Mouse (Mus musculus): ENCODE data around the gene Rb1. TPM values are rescaled to one million over a fixed set of nuclear protein-coding genes. Genes with fewer than 3 reads are reported as not detected.

Gene Rb1
- total RNA-seq, 2 experiments from 2014 or later = 16.1 to 23.7 TPM

GRCm38 (mm10) chr14:73217062-73217461 is 108.6 kb downstream of the Rb1 start:
- no peak for DNase-seq (ENCODE audit: low spot score in 2 of 2)

GRCm38 (mm10) chr14:73211477-73211876 is 114.1 kb downstream of the Rb1 start:
- DNase-seq (ENCODE audit: low spot score in 2 of 2) = no peak

- DNase-seq (ENCODE audit: low spot score in 2 of 2) = no peak
These were observed 115.4 kb downstream of the Rb1 start for GRCm38 (mm10) chr14:73210196-73210595.

GRCm38 (mm10) chr14:73209262-73209661 is 116.4 kb downstream of the Rb1 start:
- DNase-seq (ENCODE audit: low spot score in 2 of 2) = no peak

GRCm38 (mm10) chr14:73204016-73204415 is 121.6 kb downstream of the Rb1 start:
- DNase-seq (ENCODE audit: low spot score in 2 of 2) = no peak

DNA sequence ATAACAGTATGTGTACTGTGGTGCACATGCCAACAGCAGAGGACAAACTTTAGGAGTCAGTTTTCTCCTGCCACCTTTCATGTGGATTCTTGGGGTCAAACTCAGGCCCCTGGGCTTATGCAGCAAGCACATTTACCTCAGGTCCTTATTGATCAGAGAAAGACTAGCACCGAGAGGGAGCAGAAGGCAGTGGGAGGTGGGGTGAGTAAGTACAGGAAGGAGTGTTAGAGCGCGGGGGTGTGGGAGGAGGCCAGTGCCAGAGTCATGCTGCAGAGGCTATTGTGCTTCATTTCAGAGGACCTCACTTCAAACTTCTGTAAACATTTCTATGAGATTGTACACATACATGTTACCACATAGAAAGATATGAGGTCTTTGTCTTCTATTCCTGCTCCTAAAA is 124.2 kb downstream of the Rb1 start:
- no peak for DNase-seq (ENCODE audit: low spot score in 2 of 2)

DNA sequence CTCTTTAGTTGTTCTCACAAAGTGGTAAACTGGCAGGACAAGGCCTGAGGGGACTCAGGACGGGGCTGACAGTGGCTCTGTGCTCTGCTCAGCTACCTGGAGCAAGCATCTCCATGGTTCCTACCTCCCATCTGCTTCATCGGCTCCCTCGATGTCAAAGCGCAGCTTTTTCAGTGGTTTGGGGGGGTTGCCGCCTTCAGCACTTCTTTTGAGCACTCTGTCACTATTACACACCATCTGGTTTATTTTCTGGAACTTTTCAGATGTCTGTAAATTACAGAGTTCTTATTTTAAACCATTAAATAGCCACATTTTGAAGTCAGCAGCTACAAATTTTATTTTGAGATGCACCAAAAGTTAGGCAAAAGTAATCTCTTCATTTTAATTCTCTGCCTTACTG is 126.6 kb downstream of the Rb1 start:
- DNase-seq (ENCODE audit: low spot score in 2 of 2) = no peak

DNA sequence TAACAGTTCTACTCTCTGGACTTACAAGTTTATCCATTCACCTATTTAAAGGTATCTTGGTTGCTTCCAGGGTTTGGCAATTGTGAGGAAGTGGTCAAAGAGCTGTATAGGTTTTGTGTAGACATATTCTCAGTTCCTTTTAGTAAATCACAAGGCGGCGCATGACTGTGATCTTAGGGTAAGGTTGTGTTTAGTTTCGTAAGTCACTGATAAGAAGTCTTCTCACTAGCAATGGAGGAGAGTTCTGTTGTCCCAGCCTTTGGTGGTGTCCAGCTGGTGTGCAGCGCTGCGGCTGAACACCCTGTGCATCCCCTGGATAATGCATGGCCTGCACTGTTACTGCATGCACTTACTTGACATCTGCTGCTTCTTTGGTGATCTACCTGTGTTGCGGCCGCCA is 138.7 kb downstream of the Rb1 start:
- DNase-seq (ENCODE audit: low spot score in 2 of 2) = no peak

DNA sequence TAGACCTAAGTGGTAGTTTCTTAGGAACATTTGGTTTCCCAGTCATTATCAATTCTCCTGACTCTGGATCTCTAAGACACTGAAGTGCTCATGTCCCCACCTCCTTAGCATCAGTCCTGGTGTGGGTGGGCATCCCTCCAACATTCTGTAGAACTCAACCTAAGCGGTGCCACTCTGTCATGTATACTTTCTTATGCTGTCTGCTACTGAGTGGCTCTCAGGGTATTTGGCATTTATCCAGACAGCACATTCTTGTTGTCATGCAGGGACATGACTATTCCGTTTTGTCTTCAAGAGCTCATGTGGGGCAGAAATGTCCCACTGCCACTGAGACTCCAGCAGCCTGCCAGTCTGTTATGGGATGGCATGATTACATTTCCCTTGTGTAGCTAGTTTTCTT is 144.5 kb downstream of the Rb1 start:
- no peak for DNase-seq (ENCODE audit: low spot score in 2 of 2)

DNA sequence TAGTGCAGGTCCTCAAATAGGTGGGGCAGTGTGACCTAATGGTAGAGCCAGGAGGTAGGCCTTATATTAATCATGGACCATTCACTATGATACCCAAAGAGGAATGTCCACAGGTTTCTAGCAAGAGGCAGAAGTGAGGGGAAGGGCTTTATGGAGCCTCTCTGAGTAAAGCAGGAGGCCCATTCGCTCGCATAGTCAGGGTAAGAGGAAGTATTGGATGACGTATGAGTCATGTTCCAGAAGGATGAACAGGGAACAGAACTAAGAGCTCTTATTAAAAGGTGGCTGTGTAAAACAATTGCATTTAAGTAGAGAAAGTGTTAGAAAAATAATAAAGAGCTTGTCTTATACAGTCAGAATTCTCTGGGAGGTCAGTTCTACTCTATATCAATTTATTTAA is 145.0 kb downstream of the Rb1 start:
- DNase-seq (ENCODE audit: low spot score in 2 of 2) = no peak

GRCm38 (mm10) chr14:73179221-73179681 is 146.4 kb downstream of the Rb1 start:
- no peak for DNase-seq (ENCODE audit: low spot score in 2 of 2)

DNA sequence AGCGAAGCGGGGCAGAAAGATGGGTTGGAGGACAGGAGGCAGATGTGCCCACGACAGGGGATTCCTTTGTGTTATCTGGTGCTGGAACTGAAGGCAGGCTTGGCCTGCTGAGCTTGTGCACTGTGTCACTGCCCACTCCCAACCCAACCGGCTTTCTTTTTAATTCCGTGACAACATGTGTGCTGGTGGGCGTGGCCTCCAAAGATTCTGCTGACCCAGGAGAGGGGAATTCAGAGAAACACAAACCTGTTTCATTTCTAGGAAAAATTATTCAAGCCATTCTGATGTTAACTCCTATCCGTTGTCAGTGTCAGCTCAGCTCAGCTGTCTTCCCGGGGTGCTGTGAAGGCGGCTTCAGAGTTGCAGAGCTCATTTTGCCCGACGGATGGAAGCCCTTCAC is 147.7 kb downstream of the Rb1 start:
- no peak for DNase-seq (ENCODE audit: low spot score in 2 of 2)

DNA sequence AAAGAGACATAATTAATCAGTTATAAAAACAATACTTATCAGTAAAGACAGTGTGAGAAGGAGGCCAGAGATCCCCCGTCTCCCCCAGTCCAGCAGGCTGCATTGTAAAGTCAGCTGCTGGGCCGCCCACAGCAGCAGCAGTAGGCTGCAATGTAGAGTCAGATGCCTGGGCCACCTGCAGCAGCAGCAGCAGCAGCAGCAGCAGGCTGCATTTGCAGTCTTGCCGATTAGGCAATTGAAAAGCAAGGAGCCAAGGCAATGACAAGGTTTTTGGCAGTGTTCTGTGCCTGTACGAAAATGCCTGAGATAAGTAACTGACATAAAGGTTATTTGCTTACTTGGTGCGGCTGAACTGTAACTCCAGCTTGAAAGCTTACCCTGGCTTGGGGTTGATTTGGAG is 149.4 kb downstream of the Rb1 start:
- no peak for DNase-seq (ENCODE audit: low spot score in 2 of 2)

DNA sequence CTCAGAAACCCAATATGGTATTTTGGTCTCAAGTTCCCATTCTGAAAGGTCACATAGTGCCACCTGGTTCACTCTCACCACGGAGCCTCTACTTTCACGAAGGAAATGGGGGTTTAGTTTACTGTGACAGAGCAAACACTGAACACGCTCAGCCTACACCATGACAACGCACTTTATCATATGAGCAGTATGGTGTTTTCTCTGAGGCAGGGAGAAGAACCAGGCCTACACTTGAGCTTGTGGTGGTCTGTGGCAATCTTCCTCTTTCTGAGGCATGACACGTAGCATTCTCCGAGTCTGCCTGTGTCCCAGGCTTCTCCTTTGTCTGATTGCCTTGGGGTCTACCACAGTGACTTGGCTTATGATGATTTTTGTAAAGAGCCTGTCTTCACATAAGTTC is 149.8 kb downstream of the Rb1 start:
- DNase-seq (ENCODE audit: low spot score in 2 of 2) = no peak

DNA sequence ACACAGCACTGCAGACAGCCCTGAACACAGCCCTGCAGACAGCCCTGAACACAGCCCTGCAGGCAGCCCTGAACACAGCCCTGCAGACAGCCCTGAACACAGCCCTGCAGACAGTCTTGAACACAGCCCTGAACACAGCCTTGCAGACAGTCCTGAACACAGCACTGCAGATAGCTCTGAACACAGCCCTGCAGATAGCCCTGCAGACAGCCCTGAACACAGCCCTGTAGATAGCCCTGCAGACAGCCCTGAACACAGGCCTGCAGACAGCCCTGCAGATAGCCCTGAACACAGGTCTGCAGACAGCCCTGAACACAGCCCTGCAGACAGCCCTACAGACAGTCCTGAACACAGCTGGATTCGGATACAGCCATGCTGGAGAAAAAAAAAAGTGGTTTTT is 150.6 kb downstream of the Rb1 start:
- DNase-seq (ENCODE audit: low spot score in 2 of 2) = no peak

GRCm38 (mm10) chr14:73174091-73174995 is 151.3 kb downstream of the Rb1 start:
- no peak for DNase-seq (ENCODE audit: low spot score in 2 of 2)

DNA sequence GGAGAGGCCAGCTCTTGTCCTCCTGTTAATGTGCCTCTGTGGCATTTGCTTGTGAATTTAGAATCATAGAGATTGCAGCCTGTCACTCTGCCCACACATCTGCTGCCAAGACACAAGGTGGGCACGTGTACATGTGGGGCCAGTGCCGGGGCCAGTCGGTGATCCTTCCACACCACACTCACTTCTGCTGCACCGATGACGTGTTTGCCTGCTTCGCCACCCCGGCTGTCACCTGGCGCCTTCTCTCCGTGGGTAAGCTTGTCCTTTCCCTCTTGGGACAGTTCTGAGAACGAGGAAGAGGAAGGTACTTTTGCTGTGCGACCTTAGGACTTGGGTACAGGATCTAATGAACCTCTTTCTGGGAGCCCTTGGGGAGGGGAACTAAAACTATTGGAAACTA is 152.0 kb downstream of the Rb1 start:
- no peak for DNase-seq (ENCODE audit: low spot score in 2 of 2)

DNA sequence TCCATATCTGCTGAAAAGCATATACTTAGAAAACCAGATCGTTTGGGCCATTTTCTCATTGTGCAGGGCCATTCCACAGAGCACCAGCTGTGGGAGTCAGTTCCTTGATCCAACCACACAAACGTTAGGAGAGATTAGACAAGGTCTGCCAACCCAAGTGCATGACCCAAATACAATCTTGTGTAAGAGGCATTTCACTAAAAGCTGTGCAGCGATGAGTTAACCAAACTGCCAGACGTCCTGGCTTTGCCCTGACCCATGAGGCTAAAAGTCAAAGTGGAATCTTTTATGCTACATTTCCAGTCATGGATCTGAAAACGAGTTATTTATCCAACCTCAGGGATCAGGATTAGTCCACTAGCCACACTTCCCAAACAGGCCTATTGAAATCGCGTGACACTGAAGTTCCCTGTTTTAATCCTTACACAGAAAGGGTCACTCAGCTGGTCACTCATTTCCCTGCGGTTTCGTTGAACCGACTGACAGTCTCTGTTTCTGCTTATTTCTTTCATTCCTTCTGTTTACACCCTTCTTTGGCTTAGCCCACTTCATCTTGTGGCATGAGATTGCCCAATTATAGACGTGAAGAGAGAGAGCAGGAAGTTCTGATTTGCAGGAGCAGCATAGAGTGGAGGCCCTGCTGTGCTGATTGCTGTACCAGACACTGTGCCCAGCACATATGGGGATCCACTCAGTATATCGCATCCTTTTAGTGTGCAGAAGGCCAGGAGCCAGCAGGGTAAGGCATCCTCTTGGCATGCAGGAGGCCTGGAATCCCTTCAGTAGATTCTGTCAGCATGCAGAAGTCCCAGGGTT is 153.2 kb downstream of the Rb1 start:
- DNase-seq (ENCODE audit: low spot score in 2 of 2) = no peak

DNA sequence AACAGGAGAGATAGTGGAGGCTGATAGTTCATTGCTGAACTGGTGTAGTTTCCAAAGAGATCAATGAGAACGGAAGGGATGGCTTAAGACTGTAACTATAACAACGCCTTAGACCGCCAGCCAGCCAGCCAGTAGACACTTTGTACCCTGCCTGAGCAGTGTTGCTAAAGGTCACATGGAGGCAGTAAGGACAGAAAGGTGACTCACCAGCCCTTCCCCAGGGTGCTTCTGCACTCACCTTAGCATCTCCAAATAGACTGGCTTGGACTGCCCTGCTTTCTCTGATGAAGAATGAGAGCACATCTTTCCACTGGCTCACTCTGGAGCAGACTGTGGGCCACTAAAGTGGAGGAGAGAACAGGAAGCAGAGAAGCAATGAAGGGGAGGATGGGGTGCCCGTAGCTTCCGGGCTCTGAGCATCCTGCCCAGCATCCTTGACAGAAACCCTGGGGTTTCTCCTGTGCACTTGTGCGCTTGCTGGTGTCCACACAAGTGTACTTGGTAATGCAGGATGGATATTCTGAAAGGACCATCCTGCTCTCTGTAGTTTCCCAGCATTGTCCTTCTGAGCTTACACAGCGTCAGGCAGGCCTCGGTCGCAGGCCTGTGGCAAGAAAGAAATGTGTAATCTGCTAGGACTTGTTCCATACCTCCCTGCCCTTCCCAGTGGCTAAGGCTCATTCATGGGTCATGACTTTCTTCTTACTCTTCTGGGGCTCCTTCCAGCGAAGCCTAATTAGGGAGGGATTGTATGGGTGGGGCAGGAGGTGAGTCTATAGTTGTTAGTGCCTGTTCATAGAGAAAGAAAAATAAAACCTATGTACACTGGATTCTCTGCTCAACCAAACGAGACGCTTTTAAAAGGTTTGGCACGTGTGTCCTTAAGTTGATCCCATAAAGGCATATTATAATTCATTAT is 155.4 kb downstream of the Rb1 start:
- no peak for DNase-seq (ENCODE audit: low spot score in 2 of 2)

GRCm38 (mm10) chr14:73168605-73169004 is 157.0 kb downstream of the Rb1 start:
- no peak for DNase-seq (ENCODE audit: low spot score in 2 of 2)

DNA sequence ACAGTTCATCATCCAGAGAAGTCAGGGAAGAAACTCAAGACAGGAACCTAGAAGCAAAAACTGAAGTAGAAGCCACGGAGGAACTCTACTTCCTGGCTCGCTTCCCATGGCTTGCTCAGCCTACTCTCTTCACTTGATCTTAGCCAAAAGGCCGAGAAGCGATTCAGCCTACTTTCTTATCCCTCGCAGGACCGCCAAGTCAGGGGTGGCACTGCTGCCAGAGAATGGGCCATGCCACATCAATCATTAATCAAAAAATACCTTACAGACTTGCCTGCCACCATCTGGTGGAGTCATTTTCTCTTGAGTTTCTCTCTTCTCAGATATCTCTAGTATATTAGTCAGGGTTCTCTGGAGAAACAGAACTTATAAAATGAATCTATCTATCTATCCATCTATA is 160.5 kb downstream of the Rb1 start:
- no peak for DNase-seq (ENCODE audit: low spot score in 2 of 2)

All from adrenal gland, postnatal 4 days (tissue).